Mouse (Mus musculus) kidney, adult 2 months (tissue): ENCODE measurements around the gene Emid1.

Experiments
- CTCF ChIP-seq: fragments of 200-500 bp; conservative IDR thresholded peaks from 2 replicates; pipeline ENCODE4 v1.5.1; 2011; ENCODE audit warnings: low read depth, mild to moderate bottlenecking, control low read depth, low read length, moderate library complexity, mixed read lengths; ENCODE audit not compliant: insufficient read depth, insufficient read length
- POLR2A ChIP-seq: fragments of 200-500 bp; IDR thresholded peaks from one replicate; pipeline ENCODE4 v1.6.1; 2011; ENCODE audit warnings: low read depth, low read length, control low read depth

- TF ChIP-seq CTCF = no peak
- no peak for TF ChIP-seq POLR2A
Measured at GRCm38 (mm10) chr11:5150416-5151246, 1.4 kb downstream of the Emid1 start.
